Mouse (Mus musculus) megakaryocyte, embryonic 14.5 days (primary cell): Measurements from ENCODE around the gene Tha1.

ENCODE experiments used
- FLI1 ChIP-seq: IDR thresholded peaks from 2 replicates; pipeline ENCODE4 v1.6.1; 2012; ENCODE audit warnings: low read length, inconsistent platforms, mixed read lengths
- GATA1 ChIP-seq: IDR thresholded peaks from 3 replicates; pipeline ENCODE4 v1.6.1; 2012; ENCODE audit warnings: mixed read lengths, low read length, inconsistent platforms, borderline replicate concordance

- TF ChIP-seq GATA1 (no peak), FLI1 (no peak)
These were observed 18.4 kb upstream of the Tha1 start for GRCm38 (mm10) chr11:117891581-117892175.
